Mouse (Mus musculus) midbrain, embryonic 14.5 days (tissue): ENCODE measurements around the gene Mcl1. TPM values are rescaled to one million over a fixed set of nuclear protein-coding genes. Genes with fewer than 3 reads are reported as not detected.

ENCODE experiments used
- ATAC-seq: fragments of 200-750 bp; cut with Nextera tagmentation; 2 replicates; pipeline ENCODE4 v1.8.0; 2017; ENCODE audit warnings: moderate number of reproducible peaks, moderate library complexity; ENCODE audit not compliant: low FRiP score, low TSS enrichment
- DNase-seq: peaks from one replicate; pipeline ENCODE4 v3.0.0-alpha.2; 2015
- H3K27ac ChIP-seq: fragments of 300-500 bp; sonication (generic); replicated peaks from 2 replicates; pipeline ENCODE4 v1.5.1; 2014; ENCODE audit warnings: mild to moderate bottlenecking, low read depth, low read length, moderate library complexity
- H3K27me3 ChIP-seq: fragments of 300-500 bp; sonication (generic); 2 replicates; pipeline ENCODE4 v1.6.1; 2014; ENCODE audit warnings: low read length, control low read depth, mixed read lengths; ENCODE audit not compliant: control insufficient read depth, insufficient read depth
- H3K36me3 ChIP-seq: fragments of 300-500 bp; sonication (generic); 2 replicates; pipeline ENCODE4 v1.6.1; 2014; ENCODE audit warnings: low read length, control low read depth; ENCODE audit not compliant: control insufficient read depth, insufficient read depth
- H3K4me1 ChIP-seq: fragments of 300-500 bp; sonication (generic); 2 replicates; pipeline ENCODE4 v1.6.1; 2014; ENCODE audit warnings: mild to moderate bottlenecking, antibody characterized with exemption, low read length, control low read depth; ENCODE audit not compliant: control insufficient read depth, insufficient read depth
- H3K4me2 ChIP-seq: fragments of 300-500 bp; sonication (generic); 2 replicates; pipeline ENCODE4 v1.6.1; 2014; ENCODE audit warnings: mild to moderate bottlenecking, low read length, moderate library complexity
- H3K4me3 ChIP-seq: fragments of 300-500 bp; sonication (generic); replicated peaks from 2 replicates; pipeline ENCODE4 v1.5.1; 2014; ENCODE audit warnings: low read depth, low read length
- H3K9ac ChIP-seq: fragments of 300-500 bp; sonication (generic); replicated peaks from 2 replicates; pipeline ENCODE4 v1.6.1; 2014; ENCODE audit warnings: mild to moderate bottlenecking, low read length, moderate library complexity
- H3K9me3 ChIP-seq: fragments of 300-500 bp; sonication (generic); 2 replicates; pipeline ENCODE4 v1.6.1; 2016; ENCODE audit warnings: low read length, control low read depth, mixed read lengths; ENCODE audit not compliant: control insufficient read depth
- WGBS: fragments of 180-500 bp; shearing (Covaris S2); extraction: QIAGEN DNeasy Blood & Tissue Kit; methylation state at CpG from one replicate; pipeline ENCODE4 v1.1.7; 2014; 5-methylcytosine and 5-hydroxymethylcytosine counted together
- polyA plus RNA-seq: library from polyadenylated mRNA; unstranded; fragments of >200 nt; fragmentation: Nextera tagmentation; extraction: Ambion mirVana; gene quantifications from 2 replicates; pipeline ENCODE4 v1.2.1, GENCODE M21; 2014

Mcl1 gene
- polyA plus RNA-seq, 1 experiment from 2014 or later, result 65.7 TPM

DNA sequence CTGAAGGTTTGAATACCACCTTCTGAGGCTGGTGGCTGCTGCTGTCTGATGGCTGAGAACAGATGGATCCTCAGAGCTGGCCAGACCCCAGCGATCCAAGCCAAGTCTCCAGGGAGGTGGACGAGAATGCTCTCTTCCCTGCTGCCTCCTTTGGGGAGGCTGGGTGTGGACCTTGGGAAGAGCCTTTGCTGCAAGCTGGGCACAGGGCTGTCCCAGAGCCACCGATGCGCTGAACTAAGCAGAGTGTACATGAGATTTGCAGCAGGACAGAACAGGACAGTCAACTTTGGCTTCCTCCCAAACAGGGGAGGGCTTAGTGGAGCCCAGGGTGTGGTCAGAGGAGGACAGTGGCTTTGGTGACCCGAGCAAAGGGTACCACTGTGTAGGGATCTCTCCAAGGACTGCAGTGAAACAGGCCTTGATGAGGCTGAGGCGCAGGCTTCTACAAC, 41.7 kb downstream of the Mcl1 start:
- no peak for ATAC-seq

DNA sequence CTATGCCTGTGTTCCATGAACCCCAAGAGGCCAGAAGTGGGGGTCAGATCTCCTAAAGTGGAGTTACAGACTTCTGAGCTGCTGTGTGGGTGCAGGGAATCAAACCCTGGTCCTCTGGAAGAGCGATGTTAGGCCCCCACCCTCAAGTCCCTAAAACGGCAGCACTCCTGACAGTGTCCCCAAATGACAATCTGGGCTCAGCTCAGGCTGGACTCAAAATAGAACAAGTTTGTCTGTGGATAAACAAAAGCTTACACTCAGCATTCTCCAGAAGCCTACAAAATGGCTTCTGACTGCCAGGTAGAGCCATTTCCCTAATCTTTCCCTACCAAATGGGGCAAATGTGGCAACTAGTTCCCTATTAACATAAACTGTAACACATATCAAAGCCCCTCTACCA, 42.5 kb downstream of the Mcl1 start:
- H3K36me3 ChIP-seq, result no peaks in the 10 kb centered on the region
- H3K9ac ChIP-seq, result no peak overlapping the region
- peaks cover 6% of the 10 kb centered on the region; the same call in 1 of the 2 replicates for H3K4me1 ChIP-seq
- H3K4me2 ChIP-seq, result no peak overlapping the region
- 81% methylated on average over 2 of the region's 2 CpGs for WGBS
- no peaks in the 10 kb centered on the region for H3K9me3 ChIP-seq
- no peak overlapping the region for H3K4me3 ChIP-seq
- H3K27me3 ChIP-seq, result no peaks in the 10 kb centered on the region
- no peak overlapping the region for H3K27ac ChIP-seq
- DNase-seq, result no peak
- ATAC-seq, result no peak

More for the DNA sequence above, 41.7 kb downstream of the Mcl1 start:
- no peaks in the 10 kb centered on the region for H3K27me3 ChIP-seq
- H3K9ac ChIP-seq, result no peak overlapping the region
- no peak overlapping the region for H3K27ac ChIP-seq
- no peak overlapping the region for H3K4me2 ChIP-seq
- no peak for DNase-seq
- H3K9me3 ChIP-seq, result no peaks in the 10 kb centered on the region
- H3K4me3 ChIP-seq, result no peak overlapping the region
- 66% methylated on average over 6 of the region's 6 CpGs for whole genome bisulfite sequencing
- peaks cover 6% of the 10 kb centered on the region; the same call in 1 of the 2 replicates for H3K4me1 ChIP-seq
- H3K36me3 ChIP-seq, result no peaks in the 10 kb centered on the region

DNA sequence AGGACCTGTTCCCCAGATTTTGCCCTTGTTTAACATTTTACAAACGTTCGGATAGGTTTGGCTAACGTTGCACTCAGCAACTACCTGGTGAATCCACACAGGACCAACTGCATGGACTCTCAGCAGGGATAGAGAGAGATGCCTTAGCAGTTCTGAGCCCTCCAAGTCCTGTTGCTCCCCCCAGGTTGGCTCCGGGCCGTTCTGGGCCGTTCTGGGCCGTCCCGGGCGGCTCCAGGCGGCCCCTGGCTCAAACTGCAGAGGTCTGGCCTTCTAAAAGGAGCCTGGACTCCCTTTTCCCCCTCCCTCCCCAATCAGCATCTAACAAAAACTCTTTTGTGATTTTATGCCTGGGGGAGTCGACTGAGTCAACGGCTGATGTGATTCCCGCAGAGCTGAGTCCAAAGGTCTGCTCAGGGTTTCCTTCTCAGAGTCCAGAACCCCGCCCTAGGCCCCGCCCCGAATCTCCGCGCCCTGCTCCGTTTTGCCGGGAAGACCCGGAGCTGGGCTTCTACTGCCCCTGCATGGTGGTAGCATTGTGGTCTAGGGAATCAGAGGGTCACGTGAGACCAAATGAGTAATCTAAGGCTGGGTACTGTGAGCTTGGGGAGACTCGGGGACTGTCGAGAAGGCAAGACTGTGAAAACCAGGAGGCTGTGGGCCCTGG, 43.4 kb downstream of the Mcl1 start:
- Histone ChIP-seq H3K4me3 (peak overlapping the region; percentile 10; the same call in 1 of the 2 replicates), H3K4me1 (peaks cover 6% of the 10 kb centered on the region; the same call in 1 of the 2 replicates), H3K9me3 (no peaks in the 10 kb centered on the region), H3K27ac (no peak overlapping the region), H3K9ac (peak overlapping the region; percentile 36; the same call in 1 of the 2 replicates), H3K27me3 (no peaks in the 10 kb centered on the region), H3K36me3 (no peaks in the 10 kb centered on the region), H3K4me2 (peak overlapping the region; percentile 51)
- peak; percentile 72 for DNase-seq
- ATAC-seq, result peak; percentile 40; the same call in 1 of the 2 replicates
- WGBS, result 4% methylated on average over 24 of the region's 24 CpGs

DNA sequence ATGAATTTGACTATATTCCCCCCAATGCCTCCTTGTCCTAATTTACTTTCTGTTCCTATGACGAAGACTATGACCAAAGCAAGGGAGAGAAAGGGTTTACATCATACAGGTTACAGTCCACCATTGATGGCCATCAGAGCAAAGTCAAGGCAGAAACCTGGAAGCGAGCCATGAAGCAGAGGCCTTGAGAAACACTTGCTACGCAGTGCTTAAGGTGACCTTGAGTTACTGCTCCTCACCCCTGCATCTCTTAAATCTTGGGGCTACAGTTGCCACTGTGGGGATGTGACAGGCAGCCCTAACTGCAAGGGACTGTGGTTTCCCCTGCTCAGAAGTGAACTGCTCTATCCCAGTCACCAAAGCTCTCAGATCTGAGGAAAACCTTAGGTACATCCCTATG, 44.7 kb downstream of the Mcl1 start:
- WGBS, result 96% methylated on average over 3 of the region's 3 CpGs
- Histone ChIP-seq H3K36me3 (no peaks in the 10 kb centered on the region), H3K27me3 (no peaks in the 10 kb centered on the region), H3K9me3 (no peaks in the 10 kb centered on the region), H3K9ac (no peak overlapping the region), H3K4me2 (no peak overlapping the region), H3K4me1 (peaks cover 6% of the 10 kb centered on the region; the same call in 1 of the 2 replicates), H3K4me3 (no peak overlapping the region), H3K27ac (no peak overlapping the region)
- ATAC-seq (no peak), DNase-seq (no peak)

DNA sequence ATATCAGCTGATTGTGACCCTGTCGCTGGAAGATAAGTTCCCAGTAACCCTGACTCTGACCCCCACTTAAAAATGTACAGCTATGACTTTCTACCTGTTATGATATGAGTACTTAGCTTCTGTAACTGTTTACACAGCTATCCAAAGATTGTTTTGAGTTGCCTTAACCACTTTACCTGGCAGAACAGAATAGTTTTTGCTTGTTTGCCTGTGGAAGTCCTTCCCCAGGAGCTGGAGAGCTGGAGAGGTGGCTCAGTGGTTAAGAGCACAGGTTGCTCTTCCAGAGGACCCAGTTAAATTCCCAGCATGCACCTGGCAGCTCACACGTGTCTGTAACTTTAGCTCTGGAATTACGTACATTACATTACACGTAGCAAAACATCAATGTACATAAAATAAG, 46.0 kb downstream of the Mcl1 start:
- peaks cover 6% of the 10 kb centered on the region; the same call in 1 of the 2 replicates for H3K4me1 ChIP-seq
- no peak for DNase-seq
- H3K27me3 ChIP-seq, result no peaks in the 10 kb centered on the region
- ATAC-seq, result no peak
- no peak overlapping the region for H3K9ac ChIP-seq
- 93% methylated on average over 4 of the region's 4 CpGs for WGBS
- no peak overlapping the region for H3K27ac ChIP-seq
- no peak overlapping the region for H3K4me2 ChIP-seq
- H3K36me3 ChIP-seq, result no peaks in the 10 kb centered on the region
- H3K4me3 ChIP-seq, result no peak overlapping the region
- no peaks in the 10 kb centered on the region for H3K9me3 ChIP-seq

DNA sequence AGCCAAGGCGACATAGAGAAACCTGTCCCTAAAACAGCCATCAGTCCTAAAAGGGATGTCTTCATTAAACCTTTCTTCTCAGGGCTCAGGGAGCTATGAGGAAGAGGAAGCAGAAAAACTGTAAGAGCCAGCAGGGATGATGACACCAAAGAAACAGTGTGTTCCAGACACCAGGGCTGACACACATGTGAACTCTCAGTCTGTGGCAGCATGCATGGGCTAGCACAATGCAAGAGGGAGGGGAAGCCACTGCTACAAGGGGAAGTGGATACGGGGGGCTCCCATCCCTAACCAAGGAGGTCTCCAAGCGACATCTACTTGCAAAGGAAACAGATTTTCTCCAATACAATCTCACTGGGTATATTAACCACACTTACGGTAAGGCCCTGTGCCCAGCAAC, 47.7 kb downstream of the Mcl1 start:
- H3K27ac ChIP-seq, result no peak overlapping the region
- H3K9ac ChIP-seq, result no peak overlapping the region
- H3K36me3 ChIP-seq, result no peaks in the 10 kb centered on the region
- no peaks in the 10 kb centered on the region for H3K9me3 ChIP-seq
- WGBS, result 86% methylated on average over 4 of the region's 4 CpGs
- H3K27me3 ChIP-seq, result no peaks in the 10 kb centered on the region
- H3K4me3 ChIP-seq, result no peak overlapping the region
- peaks cover 6% of the 10 kb centered on the region; the same call in 1 of the 2 replicates for H3K4me1 ChIP-seq
- no peak overlapping the region for H3K4me2 ChIP-seq
- ATAC-seq, result no peak
- DNase-seq, result no peak

DNA sequence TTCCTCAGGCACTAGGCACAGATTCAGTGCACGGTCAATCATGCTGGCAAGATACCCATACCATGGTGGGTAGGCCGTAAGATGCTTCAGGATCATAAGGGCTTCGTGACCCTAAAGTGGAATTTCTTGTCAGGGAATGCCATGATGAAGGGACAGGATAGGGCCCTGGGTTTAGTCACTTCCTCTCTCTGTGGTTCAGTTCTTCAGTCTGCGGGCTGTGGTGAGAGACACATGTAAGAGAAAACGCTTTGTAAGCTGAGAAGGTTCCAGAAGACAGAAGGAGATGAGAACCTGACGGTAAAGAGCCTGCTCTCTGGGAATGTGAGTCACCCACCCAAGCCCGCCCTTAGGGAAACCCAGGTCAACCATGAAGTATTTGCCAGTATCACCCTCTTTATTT, 48.9 kb downstream of the Mcl1 start:
- DNase-seq (no peak), ATAC-seq (no peak)
- H3K4me3 ChIP-seq, result no peak overlapping the region
- no peaks in the 10 kb centered on the region for H3K27me3 ChIP-seq
- no peak overlapping the region for H3K9ac ChIP-seq
- H3K27ac ChIP-seq, result no peak overlapping the region
- WGBS, result 98% methylated on average over 7 of the region's 7 CpGs
- no peaks in the 10 kb centered on the region for H3K4me1 ChIP-seq
- H3K36me3 ChIP-seq, result no peaks in the 10 kb centered on the region
- H3K4me2 ChIP-seq, result no peak overlapping the region
- no peaks in the 10 kb centered on the region for H3K9me3 ChIP-seq

DNA sequence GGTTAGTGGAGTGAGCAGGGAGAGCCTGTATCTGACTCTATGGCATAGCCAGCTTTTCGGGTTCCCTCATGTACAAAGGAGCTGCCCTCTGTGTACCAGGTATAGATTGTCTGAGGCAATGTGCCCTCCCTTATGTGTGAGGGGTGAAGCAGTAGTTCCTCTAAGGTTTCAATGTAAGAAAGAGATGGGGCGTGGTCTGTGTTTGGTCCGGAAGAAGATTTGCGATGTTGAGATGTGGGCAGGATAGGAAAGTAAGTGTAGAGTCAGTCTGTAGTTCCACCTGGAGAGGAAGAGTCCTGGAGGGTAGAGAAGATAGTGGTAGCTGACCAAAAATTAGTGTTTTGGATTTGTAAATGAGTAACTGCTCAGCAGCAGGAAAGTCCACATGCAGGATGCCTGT, 50.5 kb downstream of the Mcl1 start:
- 98% methylated on average over 4 of the region's 4 CpGs for WGBS
- 0 out of 2 replicates have a peak, but pooled peaks cover 7% of the 10 kb centered on the region for H3K9me3 ChIP-seq
- H3K27me3 ChIP-seq, result no peaks in the 10 kb centered on the region

DNA sequence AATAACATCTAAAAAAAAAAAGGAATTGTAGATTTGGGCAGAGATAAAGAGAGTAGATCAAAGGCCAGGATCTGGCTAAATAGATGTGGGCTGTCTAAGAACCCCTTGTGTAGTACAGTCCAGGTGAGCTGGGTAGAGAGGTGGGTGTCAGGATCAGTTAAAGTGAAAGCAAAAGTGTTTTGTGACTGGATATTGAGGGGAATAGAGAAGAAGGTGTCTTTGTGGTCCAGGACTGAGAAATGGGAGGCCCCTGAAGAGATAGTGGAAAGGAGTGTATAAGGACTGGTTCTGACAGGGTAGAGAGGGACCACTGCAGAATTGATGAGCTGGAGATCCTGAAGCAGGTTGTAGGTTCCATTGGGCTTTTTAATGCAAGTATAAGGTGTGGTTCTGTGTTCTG, 51.4 kb downstream of the Mcl1 start:
- no peaks in the 10 kb centered on the region for H3K27me3 ChIP-seq
- no peak overlapping the region for H3K27ac ChIP-seq
- DNase-seq (no peak), ATAC-seq (no peak)
- H3K4me3 ChIP-seq, result no peak overlapping the region
- no peaks in the 10 kb centered on the region for H3K4me1 ChIP-seq
- H3K4me2 ChIP-seq, result no peak overlapping the region
- no peak overlapping the region for H3K9ac ChIP-seq
- H3K9me3 ChIP-seq, result 0 out of 2 replicates have a peak, but pooled peaks cover 7% of the 10 kb centered on the region
- H3K36me3 ChIP-seq, result no peaks in the 10 kb centered on the region

More for the DNA sequence above, 50.5 kb downstream of the Mcl1 start:
- Histone ChIP-seq H3K4me2 (no peak overlapping the region), H3K4me1 (no peaks in the 10 kb centered on the region), H3K36me3 (no peaks in the 10 kb centered on the region), H3K9ac (no peak overlapping the region), H3K4me3 (no peak overlapping the region), H3K27ac (no peak overlapping the region)
- DNase-seq, result no peak
- ATAC-seq, result no peak
